Comparison of ENCODE assay signal across 39 mouse cellular contexts in genomic region chr13:60812768-60813167, GRCm38 (mm10). TPM values are rescaled to one million over a fixed set of nuclear protein-coding genes. Genes with fewer than 3 reads are reported as not detected.
"Had no signal": no experiment of that assay in that cellular context is flagged by ENCODE, and none has a peak within 500 bp of the region (broad histone marks: within the 10 kb centered on the region; RNA-seq: fewer than 3 reads in every experiment).

No protein-coding gene starts in this region.

- H3K4me3 ChIP-seq: embryonic facial prominence, embryonic 10.5 days; embryonic facial prominence, embryonic 12.5 days; embryonic facial prominence, embryonic 13.5 days; embryonic facial prominence, embryonic 15.5 days; erythroblast, embryonic 14.5 days; forebrain, embryonic 10.5 days; forebrain, embryonic 12.5 days; forebrain, embryonic 13.5 days; forebrain, embryonic 15.5 days; gastrocnemius, adult 2 months had no signal

- ATAC-seq: forebrain, embryonic 13.5 days; forebrain, embryonic 14.5 days; forebrain, embryonic 15.5 days; forebrain, embryonic 16.5 days; forebrain, postnatal 0 days had no signal

- H3K9ac ChIP-seq: embryonic facial prominence, embryonic 12.5 days; embryonic facial prominence, embryonic 13.5 days; embryonic facial prominence, embryonic 15.5 days; forebrain, embryonic 12.5 days; forebrain, embryonic 13.5 days; forebrain, embryonic 15.5 days; forebrain, postnatal 0 days had no signal

- H3K4me2 ChIP-seq: embryonic facial prominence, embryonic 12.5 days; embryonic facial prominence, embryonic 13.5 days; embryonic facial prominence, embryonic 15.5 days; forebrain, embryonic 12.5 days; forebrain, embryonic 13.5 days; forebrain, embryonic 15.5 days had no signal

- H3K9me3 ChIP-seq: embryonic facial prominence, embryonic 10.5 days; embryonic facial prominence, embryonic 12.5 days; embryonic facial prominence, embryonic 13.5 days; embryonic facial prominence, embryonic 15.5 days; forebrain, embryonic 10.5 days; forebrain, embryonic 12.5 days; forebrain, embryonic 13.5 days; forebrain, embryonic 15.5 days had no signal

- H3K4me1 ChIP-seq: embryonic facial prominence, embryonic 10.5 days; embryonic facial prominence, embryonic 12.5 days; embryonic facial prominence, embryonic 13.5 days; embryonic facial prominence, embryonic 15.5 days; forebrain, embryonic 10.5 days; forebrain, embryonic 12.5 days; forebrain, embryonic 13.5 days; forebrain, embryonic 15.5 days had no signal

- H3K36me3 ChIP-seq: embryonic facial prominence, embryonic 10.5 days; embryonic facial prominence, embryonic 12.5 days; embryonic facial prominence, embryonic 13.5 days; embryonic facial prominence, embryonic 15.5 days; forebrain, embryonic 10.5 days; forebrain, embryonic 12.5 days; forebrain, embryonic 15.5 days had no signal

- H3K27me3 ChIP-seq: embryonic facial prominence, embryonic 12.5 days; embryonic facial prominence, embryonic 13.5 days; embryonic facial prominence, embryonic 15.5 days; forebrain, embryonic 12.5 days; forebrain, embryonic 13.5 days; forebrain, embryonic 15.5 days had no signal

- H3K27ac ChIP-seq: embryonic facial prominence, embryonic 10.5 days; embryonic facial prominence, embryonic 12.5 days; embryonic facial prominence, embryonic 13.5 days; embryonic facial prominence, embryonic 15.5 days; forebrain, embryonic 10.5 days; forebrain, embryonic 12.5 days; forebrain, embryonic 13.5 days; forebrain, embryonic 15.5 days; gastrocnemius, adult 2 months had no signal

- DNase-seq: cerebellum, adult 2 months; cerebellum, adult 8-10 months; cerebellum, adult 9-10 months; cerebellum, adult 9-11 months; cerebellum, postnatal 10 days; cerebellum, postnatal 14 days; cerebellum, postnatal 25 days; cerebellum, postnatal 36 days; embryo, embryonic 11 days; forebrain, postnatal 0 days; gastrocnemius, adult 2 months; gastrocnemius, postnatal 10 days; gastrocnemius, postnatal 14 days; gastrocnemius, postnatal 25 days; gastrocnemius, postnatal 36 days; heart, adult 11 months; heart, adult 18-20 months had no signal

RNA-seq across cellular contexts. Expression of gene Ctsll3, which starts 10.1 kb away (rescaled TPM):
- total RNA-seq: common myeloid progenitor, adult 5-6 weeks; forebrain, postnatal 0 days; gastrocnemius, adult 18-20 months; gastrocnemius, adult 2 months; gastrocnemius, adult 8-10 months; gastrocnemius, postnatal 10 days; gastrocnemius, postnatal 14 days; gastrocnemius, postnatal 25 days; gastrocnemius, postnatal 36 days; gastrocnemius, postnatal 4 days; granulocyte monocyte progenitor cell, adult 5-6 weeks; heart, adult 18-20 months had no signal
- polyA plus RNA-seq: cerebellum, adult 2 months; cortical plate, adult 2 months; embryonic facial prominence, embryonic 10.5 days; embryonic facial prominence, embryonic 11.5 days; embryonic facial prominence, embryonic 12.5 days; embryonic facial prominence, embryonic 13.5 days; erythroblast, embryonic 14.5 days; forebrain, embryonic 10.5 days; forebrain, embryonic 11.5 days; forebrain, embryonic 12.5 days; forebrain, embryonic 13.5 days; forebrain, embryonic 14.5 days; forebrain, embryonic 15.5 days; forebrain, embryonic 16.5 days; forebrain, postnatal 0 days; frontal cortex, adult 2 months; gonadal fat pad, adult 2 months had no signal

RNA-seq across cellular contexts. Expression of gene BC051665, which starts 26.6 kb away (rescaled TPM):
- total RNA-seq: common myeloid progenitor, adult 5-6 weeks; forebrain, postnatal 0 days; gastrocnemius, adult 18-20 months; gastrocnemius, adult 2 months; gastrocnemius, adult 8-10 months; gastrocnemius, postnatal 10 days; gastrocnemius, postnatal 14 days; gastrocnemius, postnatal 25 days; gastrocnemius, postnatal 36 days; gastrocnemius, postnatal 4 days; granulocyte monocyte progenitor cell, adult 5-6 weeks; heart, adult 18-20 months had no signal
- polyA plus RNA-seq: cerebellum, adult 2 months; cortical plate, adult 2 months; embryonic facial prominence, embryonic 10.5 days; embryonic facial prominence, embryonic 11.5 days; embryonic facial prominence, embryonic 12.5 days; embryonic facial prominence, embryonic 13.5 days; embryonic facial prominence, embryonic 14.5 days; embryonic facial prominence, embryonic 15.5 days; erythroblast, embryonic 14.5 days; forebrain, embryonic 10.5 days; forebrain, embryonic 11.5 days; forebrain, embryonic 12.5 days; forebrain, embryonic 13.5 days; forebrain, embryonic 14.5 days; forebrain, embryonic 15.5 days; forebrain, embryonic 16.5 days; forebrain, postnatal 0 days; frontal cortex, adult 2 months; gonadal fat pad, adult 2 months had no signal

RNA-seq across cellular contexts. Expression of gene 4930486L24Rik, which starts 51.5 kb away (rescaled TPM):
- total RNA-seq: common myeloid progenitor, adult 5-6 weeks; forebrain, postnatal 0 days; gastrocnemius, adult 18-20 months; gastrocnemius, postnatal 4 days had no signal
- polyA plus RNA-seq: embryonic facial prominence, embryonic 11.5 days; embryonic facial prominence, embryonic 12.5 days; embryonic facial prominence, embryonic 14.5 days; erythroblast, embryonic 14.5 days; forebrain, embryonic 10.5 days; forebrain, embryonic 11.5 days; forebrain, embryonic 12.5 days; forebrain, embryonic 13.5 days; forebrain, embryonic 16.5 days; forebrain, postnatal 0 days had no signal
